Mouse (Mus musculus) central nervous system, embryonic 14 days (tissue): ENCODE measurements around the gene Hpcal4. TPM values are rescaled to one million over a fixed set of nuclear protein-coding genes. Genes with fewer than 3 reads are reported as not detected.

Source experiments
- polyA plus RNA-seq: library from polyadenylated mRNA; depleted of rRNA; stranded (reverse); fragments of >200 nt; gene quantifications from 2 replicates; pipeline ENCODE4 v1.2.3, GENCODE M21; 2012; rRNA removed

Gene Hpcal4
- 8.2 and 9.2 TPM in 2 replicates for polyA plus RNA-seq

GRCm38 (mm10) chr4:123182328-123183238, at the start of gene Hpcal4:
Gene Hpcal4, plus strand, starts transcription at chr4:123183227.

GRCm38 (mm10) chr4:123139513-123140154, 43.4 kb upstream of the Hpcal4 start, which contains the start of gene Ppie:
Gene Ppie, minus strand, starts transcription at chr4:123139951.

GRCm38 (mm10) chr4:123201186-123202093, 18.4 kb downstream of the Hpcal4 start, which contains the start of gene Nt5c1a:
Gene Nt5c1a, plus strand, starts transcription at chr4:123201504.

GRCm38 (mm10) chr4:123233492-123234084, 50.6 kb downstream of the Hpcal4 start, which contains the start of gene Heyl:
Gene Heyl, plus strand, starts transcription at chr4:123233556.

Other genes with a start within 250 kb of the Hpcal4 start
- 32.2 and 40.3 TPM in 2 replicates for gene Mfsd2a, start 222.0 kb upstream of the Hpcal4 start, polyA plus RNA-seq
- gene Mycl, start 187.6 kb upstream of the Hpcal4 start, polyA plus RNA-seq, result 66.2 and 78.9 TPM in 2 replicates
- 23.6 and 25.3 TPM in 2 replicates for gene Trit1, start 166.6 kb upstream of the Hpcal4 start, polyA plus RNA-seq
- 0.48 and 0.76 TPM in 2 replicates for gene Bmp8b, start 78.1 kb upstream of the Hpcal4 start, polyA plus RNA-seq
- gene Oxct2b, start 67.0 kb upstream of the Hpcal4 start, polyA plus RNA-seq, result 0.34 and 0.68 TPM in 2 replicates
- 46.9 and 48.4 TPM in 2 replicates for gene Ppie, start 43.3 kb upstream of the Hpcal4 start, polyA plus RNA-seq
- 0.10 and 0.15 TPM in 2 replicates for gene Nt5c1a, start 18.3 kb downstream of the Hpcal4 start, polyA plus RNA-seq
- gene Heyl, start 50.3 kb downstream of the Hpcal4 start, polyA plus RNA-seq, result 3.5 and 5.3 TPM in 2 replicates
- gene Pabpc4, start 79.1 kb downstream of the Hpcal4 start, polyA plus RNA-seq, result 79.8 and 90.5 TPM in 2 replicates
- 0.04 TPM in 1 of 2 replicates, not detected in the other for gene Oxct2a, start 140.4 kb downstream of the Hpcal4 start, polyA plus RNA-seq
- gene Bmp8a, start 160.0 kb downstream of the Hpcal4 start, polyA plus RNA-seq, result 0.14 and 0.18 TPM in 2 replicates